Mouse (Mus musculus) embryonic facial prominence, embryonic 14.5 days (tissue): Measurements from ENCODE around the gene Mapk10. TPM values are rescaled to one million over a fixed set of nuclear protein-coding genes. Genes with fewer than 3 reads are reported as not detected.

Experiments used
- ATAC-seq: fragments of 200-750 bp; cut with Nextera tagmentation; 2 replicates; pipeline ENCODE4 v1.8.0; 2017; ENCODE audit warnings: low read depth, moderate number of reproducible peaks, moderate TSS enrichment
- DNase-seq: peaks from one replicate; pipeline ENCODE4 v3.0.0-alpha.2; 2015; ENCODE audit warnings: low spot score
- H3K27ac ChIP-seq: fragments of 300-500 bp; sonication (generic); replicated peaks from 2 replicates; pipeline ENCODE4 v1.5.1; 2014; ENCODE audit warnings: low read depth, mild to moderate bottlenecking, low read length, moderate library complexity
- H3K27me3 ChIP-seq: fragments of 300-500 bp; sonication (generic); replicated peaks from 2 replicates; pipeline ENCODE4 v1.6.1; 2014; ENCODE audit warnings: low read length; ENCODE audit not compliant: control insufficient read depth, insufficient read depth
- H3K36me3 ChIP-seq: fragments of 300-500 bp; sonication (generic); 2 replicates; pipeline ENCODE4 v1.6.1; 2014; ENCODE audit warnings: low read length, mixed read lengths; ENCODE audit not compliant: control insufficient read depth, insufficient read depth
- H3K4me1 ChIP-seq: fragments of 300-500 bp; sonication (generic); 2 replicates; pipeline ENCODE4 v1.6.1; 2014; ENCODE audit warnings: antibody characterized with exemption, low read length; ENCODE audit not compliant: control insufficient read depth, insufficient read depth
- H3K4me2 ChIP-seq: fragments of 300-500 bp; sonication (generic); 2 replicates; pipeline ENCODE4 v1.6.1; 2014; ENCODE audit warnings: low read depth, mild to moderate bottlenecking, low read length, moderate library complexity, mixed read lengths
- H3K4me3 ChIP-seq: fragments of 300-500 bp; sonication (generic); 2 replicates; pipeline ENCODE4 v1.5.1; 2014; ENCODE audit warnings: low read depth, mild to moderate bottlenecking, low read length
- H3K9ac ChIP-seq: fragments of 300-500 bp; sonication (generic); 2 replicates; pipeline ENCODE4 v1.6.1; 2014; ENCODE audit warnings: low read depth, mild to moderate bottlenecking, low read length, moderate library complexity, mixed read lengths
- H3K9me3 ChIP-seq: fragments of 300-500 bp; sonication (generic); 2 replicates; pipeline ENCODE4 v1.6.1; 2016; ENCODE audit warnings: low read length; ENCODE audit not compliant: control insufficient read depth
- WGBS: fragments of 180-500 bp; shearing (Covaris S2); extraction: QIAGEN DNeasy Blood & Tissue Kit; methylation state at CpG from one replicate; pipeline ENCODE4 v1.1.7; 2014; 5-methylcytosine and 5-hydroxymethylcytosine counted together
- polyA plus RNA-seq: library from polyadenylated mRNA; unstranded; fragments of >200 nt; fragmentation: Nextera tagmentation; extraction: Ambion mirVana; gene quantifications from 2 replicates; pipeline ENCODE4 v1.2.1, GENCODE M21; 2014

The Mapk10 gene
- polyA plus RNA-seq, 1 experiment from 2014 or later: 4.9 TPM

DNA sequence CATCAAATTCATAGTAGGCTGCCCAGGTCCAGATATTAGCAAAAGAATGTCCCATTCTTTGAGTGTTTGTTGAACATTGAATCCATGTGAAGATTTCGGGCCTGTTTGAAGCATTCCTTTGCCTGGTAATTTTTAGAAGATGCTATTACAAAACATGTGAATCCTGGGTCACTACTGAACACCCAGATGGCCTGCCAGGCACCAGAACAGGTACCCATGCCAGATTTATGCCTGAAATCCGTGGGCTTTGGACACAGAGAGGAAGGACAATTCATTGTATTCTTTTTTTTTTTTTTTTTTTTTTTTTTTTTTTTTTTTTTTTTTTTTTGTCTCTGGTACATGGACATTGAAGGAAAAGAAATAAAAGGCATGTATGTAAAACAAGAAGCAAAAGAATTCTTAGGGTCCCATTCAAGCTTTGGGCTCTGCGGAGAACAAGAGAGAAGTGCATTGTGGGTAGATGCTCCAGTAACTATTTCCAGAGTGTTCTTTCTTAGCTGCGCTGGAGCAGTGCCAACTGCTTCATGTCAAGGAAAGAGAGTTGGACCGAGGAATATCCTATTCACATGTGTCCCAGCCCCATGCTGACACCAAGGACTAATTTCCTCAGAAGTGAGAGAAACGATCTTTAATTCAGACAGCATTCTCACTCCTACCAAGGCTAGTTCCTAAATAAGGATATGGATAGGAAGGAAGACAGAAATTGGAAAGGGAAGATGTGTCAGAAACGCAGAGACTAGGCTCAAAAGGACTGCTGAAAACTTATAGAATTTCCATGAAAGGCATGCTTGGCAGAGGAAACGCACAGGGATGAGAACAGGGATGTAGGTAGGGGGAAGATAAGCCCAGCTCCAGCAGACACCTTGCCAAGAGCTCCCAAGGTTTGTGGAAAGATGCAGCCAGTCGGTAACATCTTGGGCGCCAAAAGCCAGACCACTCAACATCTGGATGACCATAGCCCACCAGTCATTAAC, 105.4 kb downstream of the Mapk10 start:
- WGBS: 73% methylated on average over 10 of the region's 10 CpGs
- H3K4me1 ChIP-seq: no peaks in the 10 kb centered on the region
- ATAC-seq (no peak), DNase-seq (peak; percentile 54)
- no peaks in the 10 kb centered on the region for H3K36me3 ChIP-seq
- H3K27me3 ChIP-seq: no peaks in the 10 kb centered on the region
- H3K4me2 ChIP-seq: no peak overlapping the region
- H3K4me3 ChIP-seq: no peak overlapping the region
- no peak overlapping the region for H3K27ac ChIP-seq
- no peak overlapping the region for H3K9ac ChIP-seq
- no peaks in the 10 kb centered on the region for H3K9me3 ChIP-seq

DNA sequence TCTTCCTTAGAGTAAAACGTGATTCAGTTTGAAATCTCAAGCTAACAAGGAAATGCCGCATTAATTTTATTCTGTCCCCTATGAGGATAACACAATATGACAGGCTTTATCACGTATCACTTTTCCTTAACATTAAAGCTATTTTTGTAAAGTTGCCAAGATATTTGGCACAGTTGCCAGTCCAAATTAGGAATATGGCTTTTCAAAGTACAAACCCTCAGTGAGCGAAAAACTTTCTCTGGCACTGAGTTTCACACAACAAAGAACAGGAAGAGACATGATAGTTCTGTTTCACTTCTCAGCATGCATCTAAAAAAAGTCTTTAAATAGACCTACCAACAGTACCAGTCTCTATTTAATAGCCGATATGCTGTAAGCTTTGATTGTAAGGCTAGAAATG, 107.1 kb downstream of the Mapk10 start:
- no peak for ATAC-seq
- 59% methylated on average over 5 of the region's 5 CpGs for WGBS

DNA sequence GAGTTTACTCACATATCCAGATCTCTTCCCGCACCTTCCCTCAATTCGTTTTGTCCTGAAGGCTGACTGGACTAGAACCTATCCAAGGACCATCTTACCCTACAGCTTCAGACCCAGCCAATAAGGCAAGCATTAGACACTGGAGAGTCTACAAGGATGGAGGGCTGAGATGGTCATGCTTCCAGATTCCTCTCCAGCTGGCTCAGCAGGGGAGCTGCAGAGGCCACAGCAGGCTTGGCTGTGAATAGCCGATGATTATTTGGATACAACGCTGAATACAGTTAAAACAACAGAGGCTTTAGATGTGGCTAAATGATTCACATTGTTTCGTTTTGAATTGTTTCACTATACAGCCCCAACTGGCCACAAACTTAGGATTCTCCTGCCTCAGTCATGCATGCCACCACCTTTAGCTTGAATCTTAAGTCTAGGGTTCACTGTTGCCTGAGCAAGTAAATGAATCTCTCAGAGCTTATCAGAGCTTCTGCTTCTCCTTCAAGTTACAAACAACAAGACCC, 108.2 kb downstream of the Mapk10 start:
- no peaks in the 10 kb centered on the region for H3K9me3 ChIP-seq
- no peaks in the 10 kb centered on the region for H3K4me1 ChIP-seq
- no peaks in the 10 kb centered on the region for H3K27me3 ChIP-seq
- H3K4me3 ChIP-seq: no peak overlapping the region
- WGBS: 81% methylated on average over 5 of the region's 5 CpGs
- H3K4me2 ChIP-seq: no peak overlapping the region
- ATAC-seq (no peak), DNase-seq (no peak)
- no peak overlapping the region for H3K9ac ChIP-seq
- H3K27ac ChIP-seq: no peak overlapping the region
- no peaks in the 10 kb centered on the region for H3K36me3 ChIP-seq

More for the DNA sequence above, 107.1 kb downstream of the Mapk10 start:
- Histone ChIP-seq H3K9me3 (no peaks in the 10 kb centered on the region), H3K27ac (no peak overlapping the region), H3K4me3 (no peak overlapping the region), H3K9ac (no peak overlapping the region), H3K4me2 (no peak overlapping the region), H3K27me3 (no peaks in the 10 kb centered on the region), H3K36me3 (no peaks in the 10 kb centered on the region), H3K4me1 (no peaks in the 10 kb centered on the region)
- no peak for DNase-seq

DNA sequence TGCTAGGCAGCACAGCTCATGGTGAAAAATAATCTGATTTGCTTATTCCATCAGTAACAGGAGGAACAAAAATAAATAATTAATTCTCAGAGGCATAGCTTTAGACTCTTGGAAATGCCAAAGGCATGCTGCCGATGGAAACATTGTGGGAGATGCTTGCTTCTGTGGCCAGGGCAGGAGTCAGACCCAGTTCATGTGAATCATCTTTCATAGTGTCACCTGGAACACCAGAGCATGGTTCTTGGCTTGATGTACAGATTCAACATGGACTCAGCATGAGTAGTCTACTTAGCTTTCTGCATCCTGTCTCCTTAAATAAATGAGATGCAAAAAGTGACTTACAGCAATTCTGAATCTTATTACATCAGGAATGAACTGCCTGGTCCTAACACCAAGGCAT, 109.0 kb downstream of the Mapk10 start:
- H3K9ac ChIP-seq: no peak overlapping the region
- H3K27me3 ChIP-seq: no peaks in the 10 kb centered on the region
- H3K4me1 ChIP-seq: no peaks in the 10 kb centered on the region
- H3K9me3 ChIP-seq: no peaks in the 10 kb centered on the region
- DNase-seq (no peak), ATAC-seq (no peak)
- no peak overlapping the region for H3K4me2 ChIP-seq
- no peak overlapping the region for H3K27ac ChIP-seq
- H3K36me3 ChIP-seq: no peaks in the 10 kb centered on the region
- no peak overlapping the region for H3K4me3 ChIP-seq
- 59% methylated on average over 1 of the region's 1 CpGs for WGBS

DNA sequence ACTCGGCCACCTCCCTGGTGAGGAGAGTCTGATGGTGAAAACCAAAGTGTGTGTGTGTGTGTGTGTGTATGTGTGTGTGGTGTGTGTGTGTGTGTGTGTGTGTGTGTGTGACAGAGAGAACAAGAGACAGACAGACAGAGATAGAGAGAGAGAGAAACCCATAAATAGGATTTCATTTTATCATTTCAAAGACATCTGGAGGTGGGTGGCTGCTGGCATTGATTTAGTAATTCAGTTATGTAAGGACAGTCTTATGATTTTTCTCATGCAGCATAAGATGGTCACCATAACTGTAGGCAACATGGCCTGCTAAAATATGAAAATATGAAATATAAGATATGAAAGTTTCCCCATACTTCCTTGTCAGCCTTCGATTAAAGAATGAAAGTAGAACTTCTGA, 117.0 kb downstream of the Mapk10 start:
- H3K27me3 ChIP-seq: no peaks in the 10 kb centered on the region
- H3K9ac ChIP-seq: no peak overlapping the region
- no peak overlapping the region for H3K4me3 ChIP-seq
- H3K4me2 ChIP-seq: no peak overlapping the region
- no peaks in the 10 kb centered on the region for H3K4me1 ChIP-seq
- DNase-seq (no peak), ATAC-seq (no peak)
- no peaks in the 10 kb centered on the region for H3K9me3 ChIP-seq
- WGBS: 88% methylated on average over 2 of the region's 2 CpGs
- H3K27ac ChIP-seq: no peak overlapping the region
- no peaks in the 10 kb centered on the region for H3K36me3 ChIP-seq

DNA sequence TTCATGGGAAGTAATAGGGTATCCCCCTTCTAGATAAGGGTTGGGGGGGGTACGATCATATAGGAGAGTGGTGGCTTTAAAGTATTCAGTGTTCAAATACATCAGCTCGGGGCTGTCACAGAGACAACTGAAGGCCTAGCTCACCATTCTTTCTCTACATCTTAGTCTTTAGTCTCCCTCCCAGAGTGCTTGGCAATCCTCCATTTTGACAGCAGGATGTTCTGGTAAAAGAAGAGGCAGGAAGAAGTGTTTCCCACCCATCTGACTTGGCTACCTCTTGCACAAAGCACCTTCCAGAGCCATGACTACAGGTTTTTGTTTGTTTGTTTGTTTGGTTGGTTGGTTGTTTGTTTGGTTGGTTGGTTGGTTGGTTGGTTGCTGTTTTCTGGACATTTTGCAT, 125.3 kb downstream of the Mapk10 start:
- H3K4me2 ChIP-seq: no peak overlapping the region
- no peak overlapping the region for H3K9ac ChIP-seq
- DNase-seq (no peak), ATAC-seq (no peak)
- H3K4me1 ChIP-seq: no peaks in the 10 kb centered on the region
- 89% methylated on average over 2 of the region's 2 CpGs for WGBS
- H3K27me3 ChIP-seq: no peaks in the 10 kb centered on the region
- no peak overlapping the region for H3K4me3 ChIP-seq
- no peak overlapping the region for H3K27ac ChIP-seq
- H3K9me3 ChIP-seq: no peaks in the 10 kb centered on the region
- no peaks in the 10 kb centered on the region for H3K36me3 ChIP-seq

DNA sequence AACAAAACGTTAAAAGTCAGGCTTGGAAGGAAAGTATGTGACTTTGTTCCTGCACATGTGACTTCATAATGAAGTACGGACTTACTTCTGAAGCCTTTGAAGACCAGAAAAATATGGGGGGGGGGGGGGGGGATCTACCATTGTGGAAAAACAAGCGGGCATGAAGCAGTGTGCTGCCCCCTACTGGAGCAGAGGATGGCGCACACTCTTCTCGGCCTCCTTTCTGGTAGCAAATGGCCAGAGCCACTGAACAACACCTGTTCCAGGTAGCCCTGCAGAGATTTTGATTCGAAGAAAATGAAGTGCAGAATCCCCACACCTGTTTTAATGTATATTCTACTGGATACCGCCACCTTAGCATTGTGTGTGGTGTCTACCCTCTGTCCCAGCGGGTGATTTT, 135.7 kb downstream of the Mapk10 start:
- Histone ChIP-seq H3K4me2 (no peak overlapping the region), H3K4me1 (no peaks in the 10 kb centered on the region), H3K36me3 (no peaks in the 10 kb centered on the region), H3K27ac (no peak overlapping the region), H3K9ac (no peak overlapping the region), H3K9me3 (no peaks in the 10 kb centered on the region), H3K4me3 (no peak overlapping the region), H3K27me3 (no peaks in the 10 kb centered on the region)
- DNase-seq: no peak
- ATAC-seq: no peak
- 56% methylated on average over 8 of the region's 8 CpGs for WGBS

DNA sequence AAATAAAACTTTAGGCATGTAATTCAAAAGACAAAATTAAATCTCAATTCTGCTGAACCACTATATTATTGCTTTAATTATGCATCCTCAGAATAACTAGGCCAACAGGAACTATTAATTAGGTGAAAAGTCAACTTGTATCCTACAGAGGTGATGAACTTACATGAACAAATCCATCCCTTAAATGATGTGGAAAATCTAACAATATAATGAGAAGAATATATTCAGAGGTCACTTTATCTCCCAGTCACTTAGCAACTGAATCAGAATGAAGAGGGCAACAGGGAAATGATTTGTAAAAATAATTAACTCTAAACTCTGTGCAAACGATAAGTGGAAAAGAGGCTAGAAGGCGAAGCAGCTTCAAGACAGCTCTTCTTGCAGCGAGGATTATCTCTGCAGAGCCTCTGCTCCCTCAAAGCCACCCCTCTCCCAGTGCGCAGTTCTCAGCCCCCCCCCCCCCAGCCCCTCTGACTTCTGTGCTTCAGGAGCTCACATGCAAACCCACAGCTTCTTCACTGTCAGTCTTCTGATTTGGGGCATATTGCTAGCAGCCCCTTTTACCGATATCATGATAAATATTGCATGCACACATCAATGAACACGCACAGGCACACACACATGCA, 138.8 kb downstream of the Mapk10 start:
- Histone ChIP-seq H3K27ac (no peak overlapping the region), H3K27me3 (no peaks in the 10 kb centered on the region), H3K9me3 (no peaks in the 10 kb centered on the region), H3K36me3 (no peaks in the 10 kb centered on the region), H3K9ac (no peak overlapping the region), H3K4me3 (no peak overlapping the region), H3K4me2 (no peak overlapping the region), H3K4me1 (no peaks in the 10 kb centered on the region)
- DNase-seq (no peak), ATAC-seq (no peak)
- 78% methylated on average over 6 of the region's 6 CpGs for WGBS
